Mouse (Mus musculus): Measurements from ENCODE around the gene Tm4sf19. TPM values are rescaled to one million over a fixed set of nuclear protein-coding genes. Genes with fewer than 3 reads are reported as not detected.

Gene Tm4sf19
- polyA plus RNA-seq (2017; shearing (Covaris generic)) = not detected

DNA sequence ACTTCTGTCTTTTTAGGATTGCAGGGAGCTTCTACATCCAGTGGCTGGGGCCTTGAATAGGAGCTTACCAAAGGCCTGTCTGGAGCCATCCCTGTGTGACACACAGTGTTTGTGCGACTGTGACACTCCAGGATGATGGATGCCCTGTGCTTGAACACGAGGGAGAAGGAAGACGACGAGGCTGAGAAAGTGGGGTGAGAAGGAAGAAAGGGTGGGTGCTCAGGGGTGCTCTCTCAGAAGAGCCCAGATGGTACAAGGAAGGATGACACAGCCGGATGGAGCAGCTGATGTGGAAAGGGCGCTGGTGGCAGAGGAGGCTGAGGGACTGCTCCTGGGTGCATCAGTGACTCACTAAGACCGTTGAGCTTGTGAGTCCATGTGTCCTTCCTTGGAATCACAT, at the start of gene Tm4sf19:
TSS of gene Tm4sf19 (plus strand) at position 240 of the 400 bp plus-strand sequence.

DNA sequence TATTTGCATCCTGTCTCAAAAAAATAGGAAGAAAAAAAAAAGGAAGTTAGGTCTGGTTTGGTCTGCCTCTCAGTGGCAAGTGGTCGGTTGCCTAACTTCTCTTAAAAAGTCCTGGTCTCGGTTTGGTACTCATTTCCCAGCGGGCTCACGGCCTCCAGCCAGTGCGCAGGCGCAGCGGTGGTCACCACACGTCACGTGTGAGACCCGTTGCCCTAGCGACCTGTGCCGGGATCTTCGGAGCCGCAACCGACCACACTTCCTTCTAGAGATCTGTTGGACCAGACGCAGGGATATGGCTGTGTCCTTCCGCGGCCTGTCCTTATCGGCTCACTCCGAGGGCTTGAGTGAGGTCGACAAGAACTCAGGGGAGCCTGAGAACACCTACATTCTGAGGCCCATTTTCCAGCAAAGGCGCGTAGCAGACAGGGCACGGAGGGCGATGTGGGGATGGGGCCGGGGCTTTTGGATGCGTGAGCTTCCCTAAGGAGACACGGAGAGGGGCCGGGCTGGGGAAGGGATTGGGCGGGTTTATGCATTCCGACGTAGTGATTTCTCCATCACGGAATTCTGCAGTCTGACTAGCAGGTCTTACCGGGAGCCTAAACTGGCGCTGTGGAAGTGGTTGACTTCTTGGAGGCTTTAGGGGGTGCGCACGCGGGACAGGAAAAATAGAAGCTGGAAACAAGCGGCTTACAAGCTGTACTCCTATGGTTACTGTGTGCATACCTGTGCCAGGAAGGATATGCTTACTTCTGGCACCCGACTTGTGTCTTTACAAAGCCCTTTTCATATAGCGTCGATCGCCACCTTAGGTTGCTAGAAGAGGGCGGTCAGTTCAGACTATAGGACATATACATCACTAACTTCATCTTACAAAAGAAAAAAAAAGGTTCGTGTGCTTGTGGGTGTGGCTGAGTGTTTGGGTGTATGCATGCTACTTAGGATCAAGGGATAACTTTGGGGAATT, 19.5 kb downstream of the Tm4sf19 start, which contains the start of gene Tctex1d2:
TSS of gene Tctex1d2 (plus strand) at position 186 of the 967 bp plus-strand sequence.

DNA sequence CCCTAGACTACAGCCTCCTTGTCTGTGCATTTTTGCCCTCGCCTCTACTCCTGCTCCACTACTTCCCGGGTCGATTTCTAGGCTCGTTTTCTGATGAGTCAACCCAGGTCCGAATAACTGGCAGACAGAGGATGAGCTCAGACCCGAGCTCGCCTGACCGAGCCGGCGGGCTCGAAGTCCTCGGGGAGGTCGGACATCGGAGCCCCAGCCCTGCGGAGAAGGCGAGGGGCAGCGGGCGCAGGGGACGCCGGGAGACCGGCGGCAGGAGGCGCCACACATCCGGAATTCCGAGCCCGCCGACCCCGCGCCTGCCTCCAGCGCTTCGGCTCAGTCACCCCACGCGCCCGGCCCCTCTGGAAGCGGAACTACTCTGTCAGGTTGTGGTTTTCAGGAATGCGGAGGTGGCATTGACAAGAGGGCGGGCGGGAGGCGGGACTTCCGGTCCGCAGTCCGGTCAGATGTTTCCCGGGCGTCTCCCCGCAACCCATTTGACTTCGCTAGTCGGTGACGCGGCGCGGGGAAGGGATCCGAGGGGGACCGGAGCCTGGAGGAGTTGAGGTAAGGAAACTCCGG, 30.3 kb downstream of the Tm4sf19 start, which contains the start of gene Pcyt1a:
TSS of gene Pcyt1a (plus strand) at position 448 of the 573 bp plus-strand sequence.

Other genes starting within 250 kb of the Tm4sf19 start
- 43.1 TPM for gene Nrros, start 234.9 kb upstream of the Tm4sf19 start, polyA plus RNA-seq (2017; shearing (Covaris generic))
- gene Bex6, start 220.7 kb upstream of the Tm4sf19 start, polyA plus RNA-seq (2017; shearing (Covaris generic)) = not detected
- gene Fbxo45, start 153.3 kb upstream of the Tm4sf19 start, polyA plus RNA-seq (2017; shearing (Covaris generic)) = 11.6 TPM
- 10.5 TPM for gene Wdr53, start 153.3 kb upstream of the Tm4sf19 start, polyA plus RNA-seq (2017; shearing (Covaris generic))
- gene Smco1, start 129.0 kb upstream of the Tm4sf19 start, polyA plus RNA-seq (2017; shearing (Covaris generic)) = not detected
- 23.1 TPM for gene Rnf168, start 123.0 kb upstream of the Tm4sf19 start, polyA plus RNA-seq (2017; shearing (Covaris generic))
- 56.0 TPM for gene Ubxn7, start 68.2 kb upstream of the Tm4sf19 start, polyA plus RNA-seq (2017; shearing (Covaris generic))
- gene Tctex1d2, start 19.2 kb downstream of the Tm4sf19 start, polyA plus RNA-seq (2017; shearing (Covaris generic)) = 1.1 TPM
- 9.8 TPM for gene Pcyt1a, start 30.4 kb downstream of the Tm4sf19 start, polyA plus RNA-seq (2017; shearing (Covaris generic))
- not detected for gene Slc51a, start 87.4 kb downstream of the Tm4sf19 start, polyA plus RNA-seq (2017; shearing (Covaris generic))
- gene Zdhhc19, start 95.8 kb downstream of the Tm4sf19 start, polyA plus RNA-seq (2017; shearing (Covaris generic)) = not detected
- gene Tfrc, start 208.4 kb downstream of the Tm4sf19 start, polyA plus RNA-seq (2017; shearing (Covaris generic)) = 38.4 TPM
- 7.0 TPM for gene Tnk2, start 243.4 kb downstream of the Tm4sf19 start, polyA plus RNA-seq (2017; shearing (Covaris generic))

Data from naive thymus-derived CD4-positive, alpha-beta T cell, adult 5 months (primary cell).